Mouse (Mus musculus): Measurements from ENCODE around the gene Gnb4. TPM values are rescaled to one million over a fixed set of nuclear protein-coding genes. Genes with fewer than 3 reads are reported as not detected.
A peak's percentile ranks its signal among the peaks of the same experiment; 100 is the strongest.

Gene Gnb4
- total and polyA plus RNA-seq, 2 experiments = 1.9 to 2.3 TPM

DNA sequence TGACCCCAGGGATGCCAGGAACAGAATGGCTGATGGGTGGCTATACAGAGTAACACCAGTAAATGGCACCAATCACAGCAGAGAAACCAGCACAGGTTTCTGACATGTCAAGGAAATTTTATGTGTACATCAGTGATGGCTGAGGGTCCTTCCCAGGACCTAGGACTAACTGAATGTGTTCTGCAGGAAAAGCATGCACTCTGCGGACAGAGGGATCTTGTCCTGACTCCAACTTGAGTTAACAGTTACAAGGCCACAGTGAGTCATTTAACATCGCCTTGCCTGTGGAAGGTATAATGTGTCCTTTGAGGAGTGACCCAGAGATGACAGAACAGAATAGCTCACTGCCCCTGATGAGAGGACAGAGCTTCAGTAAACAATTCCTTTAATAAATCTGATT, 1.6 kb downstream of the Gnb4 start:
- Histone ChIP-seq H3K4me1 (ENCODE audit: control insufficient read depth, insufficient read depth, low read length) (no peaks in the 10 kb centered on the region), H3K9ac (ENCODE audit: low read depth, low read length) (no peak overlapping the region), H3K79me2 (ENCODE audit: control insufficient read depth, insufficient read depth, low read length) (no peaks in the 10 kb centered on the region; the same call in 1 of the 2 replicates), H3K27me3 (ENCODE audit: control insufficient read depth, insufficient read depth, low read length) (peaks cover 4% of the 10 kb centered on the region; the same call in 1 of the 2 replicates), H3K27ac (replicated peaks; ENCODE audit: insufficient read depth, low read depth, low read length) (no peak overlapping the region), H3K36me3 (ENCODE audit: control insufficient read depth, insufficient read depth, low read length) (no peaks in the 10 kb centered on the region), H3K4me3 (ENCODE audit: insufficient read depth, low read depth, low read length) (no peak overlapping the region)
- no peak for TF ChIP-seq CTCF (IDR thresholded peaks at IDR 0.05; ENCODE audit: low read depth, low read length)
- no peak for TF ChIP-seq POLR2A (IDR thresholded peaks at IDR 0.05; ENCODE audit: extremely low read depth, insufficient read depth, low read length)
- DNase-seq (ENCODE audit: extremely low read depth, low read depth, low spot score) = no peak
- WGBS = 87% methylated on average over 2 of the region's 2 CpGs

DNA sequence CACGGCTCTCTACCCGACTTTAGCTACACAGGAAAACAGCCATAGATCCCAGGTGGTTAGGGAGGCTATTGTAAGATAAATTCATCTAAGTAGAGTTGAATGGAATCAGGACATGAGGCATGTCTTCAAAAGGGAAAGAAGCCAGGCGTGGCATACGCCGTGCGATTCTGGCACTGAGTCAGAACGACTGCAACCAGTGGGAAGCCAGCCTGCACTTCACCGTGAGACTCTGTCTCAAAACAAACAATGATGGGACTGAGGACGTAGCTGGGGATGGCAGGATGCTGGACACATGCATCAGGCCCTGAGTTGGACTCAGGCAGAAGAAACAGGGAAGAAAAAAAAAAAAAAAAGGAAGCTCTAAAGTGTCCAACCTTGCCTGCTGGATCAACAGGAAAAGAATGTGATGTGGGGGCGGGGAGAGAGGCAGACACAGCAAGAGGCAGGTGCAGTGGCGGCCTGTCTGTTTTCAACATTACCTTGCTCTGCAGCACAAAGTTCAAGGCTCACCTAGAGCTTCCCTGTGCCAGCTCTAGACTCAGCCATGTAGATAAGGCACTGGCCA, 4.7 kb downstream of the Gnb4 start:
- no peaks in the 10 kb centered on the region; the same call in 1 of the 2 replicates for H3K79me2 ChIP-seq (ENCODE audit: control insufficient read depth, insufficient read depth, low read length)
- H3K27ac ChIP-seq (replicated peaks; ENCODE audit: insufficient read depth, low read depth, low read length) = no peak overlapping the region
- no peaks in the 10 kb centered on the region for H3K4me1 ChIP-seq (ENCODE audit: control insufficient read depth, insufficient read depth, low read length)
- no peak for TF ChIP-seq POLR2A (IDR thresholded peaks at IDR 0.05; ENCODE audit: extremely low read depth, insufficient read depth, low read length)
- no peak for TF ChIP-seq CTCF (IDR thresholded peaks at IDR 0.05; ENCODE audit: low read depth, low read length)
- DNase-seq (ENCODE audit: extremely low read depth, low read depth, low spot score) = peak; percentile 13
- no peaks in the 10 kb centered on the region for H3K36me3 ChIP-seq (ENCODE audit: control insufficient read depth, insufficient read depth, low read length)
- H3K27me3 ChIP-seq (ENCODE audit: control insufficient read depth, insufficient read depth, low read length) = peaks cover 4% of the 10 kb centered on the region; the same call in 1 of the 2 replicates
- 66% methylated on average over 11 of the region's 11 CpGs for WGBS
- H3K9ac ChIP-seq (ENCODE audit: low read depth, low read length) = no peak overlapping the region
- no peak overlapping the region for H3K4me3 ChIP-seq (ENCODE audit: insufficient read depth, low read depth, low read length)

DNA sequence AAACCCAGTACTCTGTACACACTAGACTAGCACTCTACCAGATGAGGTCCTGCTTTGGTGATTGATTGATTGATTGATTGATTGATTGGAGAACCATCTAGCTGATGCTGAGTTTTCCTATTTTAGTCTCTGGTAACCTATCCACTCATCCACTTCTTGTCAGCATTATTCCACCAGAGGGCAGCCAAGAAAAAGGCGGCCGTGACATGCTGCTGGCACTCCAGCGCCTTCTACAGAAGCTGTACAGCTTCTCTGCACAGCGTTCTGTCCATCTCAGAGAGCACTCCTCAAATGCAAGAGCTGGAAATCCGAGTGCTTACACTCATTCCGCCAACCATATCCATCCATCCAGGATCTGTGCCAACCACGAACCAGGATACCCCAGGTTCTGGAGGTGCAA, 5.8 kb downstream of the Gnb4 start:
- DNase-seq (ENCODE audit: extremely low read depth, low read depth, low spot score) = peak; percentile 9
- H3K9ac ChIP-seq (ENCODE audit: low read depth, low read length) = no peak overlapping the region
- H3K4me3 ChIP-seq (ENCODE audit: insufficient read depth, low read depth, low read length) = no peak overlapping the region
- WGBS = 21% methylated on average over 7 of the region's 7 CpGs
- peak; percentile 57 for TF ChIP-seq CTCF (IDR thresholded peaks at IDR 0.05; ENCODE audit: low read depth, low read length)
- no peak for TF ChIP-seq POLR2A (IDR thresholded peaks at IDR 0.05; ENCODE audit: extremely low read depth, insufficient read depth, low read length)
- H3K27me3 ChIP-seq (ENCODE audit: control insufficient read depth, insufficient read depth, low read length) = no peaks in the 10 kb centered on the region
- H3K79me2 ChIP-seq (ENCODE audit: control insufficient read depth, insufficient read depth, low read length) = no peaks in the 10 kb centered on the region; the same call in 1 of the 2 replicates
- no peak overlapping the region for H3K27ac ChIP-seq (replicated peaks; ENCODE audit: insufficient read depth, low read depth, low read length)
- H3K36me3 ChIP-seq (ENCODE audit: control insufficient read depth, insufficient read depth, low read length) = no peaks in the 10 kb centered on the region
- H3K4me1 ChIP-seq (ENCODE audit: control insufficient read depth, insufficient read depth, low read length) = no peaks in the 10 kb centered on the region

DNA sequence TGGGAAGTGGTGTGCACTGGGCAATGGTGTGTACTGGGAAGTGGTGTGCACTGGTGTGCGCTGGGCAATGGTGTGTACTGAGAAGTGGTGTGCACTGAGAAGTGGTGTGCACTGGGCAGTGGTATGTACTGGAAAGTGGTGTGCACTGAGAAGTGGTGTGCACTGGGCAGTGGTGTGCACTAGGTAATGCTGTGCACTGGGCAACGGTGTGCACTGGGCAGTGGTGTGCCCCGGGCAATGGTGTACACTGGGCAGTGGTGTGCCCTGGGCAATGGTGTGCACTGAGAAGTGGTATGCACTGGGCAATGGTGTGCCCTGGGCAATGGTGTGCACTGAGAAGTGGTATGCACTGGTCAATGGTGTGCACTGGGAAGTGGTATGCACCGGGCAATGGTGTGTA, 7.2 kb downstream of the Gnb4 start:
- over 99% methylated on average over 4 of the region's 4 CpGs for WGBS
- H3K27ac ChIP-seq (replicated peaks; ENCODE audit: insufficient read depth, low read depth, low read length) = no peak overlapping the region
- TF ChIP-seq POLR2A (IDR thresholded peaks at IDR 0.05; ENCODE audit: extremely low read depth, insufficient read depth, low read length) (no peak), CTCF (IDR thresholded peaks at IDR 0.05; ENCODE audit: low read depth, low read length) (no peak)
- H3K27me3 ChIP-seq (ENCODE audit: control insufficient read depth, insufficient read depth, low read length) = no peaks in the 10 kb centered on the region
- H3K4me1 ChIP-seq (ENCODE audit: control insufficient read depth, insufficient read depth, low read length) = no peaks in the 10 kb centered on the region
- H3K4me3 ChIP-seq (ENCODE audit: insufficient read depth, low read depth, low read length) = no peak overlapping the region
- DNase-seq (ENCODE audit: extremely low read depth, low read depth, low spot score) = no peak
- no peak overlapping the region for H3K9ac ChIP-seq (ENCODE audit: low read depth, low read length)
- no peaks in the 10 kb centered on the region for H3K36me3 ChIP-seq (ENCODE audit: control insufficient read depth, insufficient read depth, low read length)
- no peaks in the 10 kb centered on the region; the same call in 1 of the 2 replicates for H3K79me2 ChIP-seq (ENCODE audit: control insufficient read depth, insufficient read depth, low read length)

DNA sequence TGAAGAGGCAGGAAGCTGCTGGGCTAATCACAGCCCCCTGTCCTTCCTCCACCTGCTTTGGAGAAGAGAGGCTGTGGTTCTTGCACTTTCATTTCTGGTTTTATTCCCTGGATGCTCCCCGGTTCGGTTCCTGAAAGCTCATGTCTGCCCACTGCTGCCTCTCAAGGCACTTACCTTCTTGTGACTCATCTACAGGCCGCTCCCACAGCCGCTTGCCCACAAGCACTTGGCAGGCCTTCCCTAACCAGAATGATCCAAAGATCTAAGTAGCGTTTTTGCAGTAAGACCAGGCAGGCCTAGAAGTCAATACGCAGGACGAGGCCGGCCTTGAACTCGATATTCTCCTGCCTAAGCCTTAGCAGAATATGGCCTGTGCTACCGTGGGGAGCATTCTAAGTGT, 15.3 kb downstream of the Gnb4 start:
- no peaks in the 10 kb centered on the region for H3K4me1 ChIP-seq (ENCODE audit: control insufficient read depth, insufficient read depth, low read length)
- H3K27me3 ChIP-seq (ENCODE audit: control insufficient read depth, insufficient read depth, low read length) = no peaks in the 10 kb centered on the region
- no peaks in the 10 kb centered on the region for H3K79me2 ChIP-seq (ENCODE audit: control insufficient read depth, insufficient read depth, low read length)
- no peak overlapping the region for H3K4me3 ChIP-seq (ENCODE audit: insufficient read depth, low read depth, low read length)
- DNase-seq (ENCODE audit: extremely low read depth, low read depth, low spot score) = no peak
- 87% methylated on average over 10 of the region's 10 CpGs for WGBS
- no peak overlapping the region for H3K9ac ChIP-seq (ENCODE audit: low read depth, low read length)
- TF ChIP-seq CTCF (IDR thresholded peaks at IDR 0.05; ENCODE audit: low read depth, low read length) (no peak), POLR2A (IDR thresholded peaks at IDR 0.05; ENCODE audit: extremely low read depth, insufficient read depth, low read length) (no peak)
- H3K36me3 ChIP-seq (ENCODE audit: control insufficient read depth, insufficient read depth, low read length) = no peaks in the 10 kb centered on the region
- no peak overlapping the region for H3K27ac ChIP-seq (replicated peaks; ENCODE audit: insufficient read depth, low read depth, low read length)

DNA sequence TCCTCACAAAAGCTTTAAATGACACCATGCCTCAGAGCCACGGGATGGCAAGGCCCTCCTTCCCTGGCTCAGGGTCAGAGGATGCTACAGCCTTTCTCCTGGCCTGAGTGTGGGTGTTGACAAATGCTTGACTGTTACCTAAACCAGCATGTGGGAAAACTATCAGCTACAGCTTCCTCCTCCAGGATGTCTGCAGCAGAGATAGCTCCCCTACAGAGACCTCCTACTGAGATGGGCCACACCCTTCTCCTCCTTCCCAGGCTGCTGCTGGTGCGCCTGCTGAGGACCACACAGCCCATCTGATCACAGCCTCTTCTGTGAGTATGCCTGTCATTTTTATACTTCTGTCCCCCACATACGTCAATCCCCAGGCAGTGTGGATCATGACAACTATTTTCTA, 17.1 kb downstream of the Gnb4 start:
- Histone ChIP-seq H3K79me2 (ENCODE audit: control insufficient read depth, insufficient read depth, low read length) (no peaks in the 10 kb centered on the region), H3K4me3 (ENCODE audit: insufficient read depth, low read depth, low read length) (no peak overlapping the region), H3K9ac (ENCODE audit: low read depth, low read length) (no peak overlapping the region), H3K4me1 (ENCODE audit: control insufficient read depth, insufficient read depth, low read length) (no peaks in the 10 kb centered on the region), H3K36me3 (ENCODE audit: control insufficient read depth, insufficient read depth, low read length) (no peaks in the 10 kb centered on the region), H3K27me3 (ENCODE audit: control insufficient read depth, insufficient read depth, low read length) (no peaks in the 10 kb centered on the region), H3K27ac (replicated peaks; ENCODE audit: insufficient read depth, low read depth, low read length) (no peak overlapping the region)
- no peak for TF ChIP-seq POLR2A (IDR thresholded peaks at IDR 0.05; ENCODE audit: extremely low read depth, insufficient read depth, low read length)
- no peak for TF ChIP-seq CTCF (IDR thresholded peaks at IDR 0.05; ENCODE audit: low read depth, low read length)
- no peak for DNase-seq (ENCODE audit: extremely low read depth, low read depth, low spot score)
- WGBS = 65% methylated on average over 3 of the region's 3 CpGs

Measured in liver, adult 2 months (tissue).